Mouse (Mus musculus) layer of hippocampus, postnatal 25 days (tissue): ENCODE results near the gene Noc4l. TPM values are rescaled to one million over a fixed set of nuclear protein-coding genes. Genes with fewer than 3 reads are reported as not detected.

Source experiments
- DNase-seq, 2 experiments: peaks; one replicate each; pipeline ENCODE4 v3.0.0; 2022; ENCODE audit warnings: mixed read lengths in 2 of 2, low spot score in 1 of 2; ENCODE audit errors: extremely low spot score in 1 of 2
- total RNA-seq, 2 experiments: library from RNA; stranded (reverse); gene quantifications; 2 replicates each; pipeline ENCODE4 v1.2.3; 2021

Noc4l gene
- 10 to 100 TPM; 29.1 to 29.5 TPM for total RNA-seq

GRCm38 (mm10) chr5:110652719-110653648 lies at the start of gene Noc4l, which contains the start of gene Ddx51:
Gene Noc4l, minus strand, starts transcription at chr5:110653417.
Gene Ddx51, plus strand, starts transcription at chr5:110653451.
- DNase-seq: peak; percentile 95 to 98

- no peak for DNase-seq
Measured at GRCm38 (mm10) chr5:110698617-110699016, 45.4 kb upstream of the Noc4l start.

GRCm38 (mm10) chr5:110682041-110682440 lies 28.8 kb upstream of the Noc4l start:
- DNase-seq: no peak

- no peak for DNase-seq
Measured at GRCm38 (mm10) chr5:110665486-110666121, 12.4 kb upstream of the Noc4l start.

- no peak for DNase-seq
Measured at GRCm38 (mm10) chr5:110664750-110665269, 11.6 kb upstream of the Noc4l start.

- DNase-seq: no peak
Measured at GRCm38 (mm10) chr5:110664041-110664440, 10.8 kb upstream of the Noc4l start.

- DNase-seq: no peak
Measured at GRCm38 (mm10) chr5:110659682-110660081, 6.5 kb upstream of the Noc4l start.

- peak in 1 of 2 experiments; percentile 15 for DNase-seq
Measured at GRCm38 (mm10) chr5:110653686-110654085, 469 bp upstream of the Noc4l start.

- DNase-seq: no peak
Measured at GRCm38 (mm10) chr5:110646377-110646776, 6.8 kb downstream of the Noc4l start.

- peak; percentile 45 to 69 for DNase-seq
Measured at GRCm38 (mm10) chr5:110639459-110639858, 13.8 kb downstream of the Noc4l start.

- no peak for DNase-seq
Measured at GRCm38 (mm10) chr5:110638306-110639074, 14.7 kb downstream of the Noc4l start.

- DNase-seq: no peak
Measured at GRCm38 (mm10) chr5:110635951-110636707, 17.1 kb downstream of the Noc4l start.

GRCm38 (mm10) chr5:110629525-110630120 lies 23.6 kb downstream of the Noc4l start:
- no peak for DNase-seq

- DNase-seq: no peak
Measured at GRCm38 (mm10) chr5:110628156-110628555, 25.1 kb downstream of the Noc4l start.

GRCm38 (mm10) chr5:110627351-110627750 lies 25.9 kb downstream of the Noc4l start:
- DNase-seq: no peak

- no peak for DNase-seq
Measured at GRCm38 (mm10) chr5:110624319-110624718, 28.9 kb downstream of the Noc4l start.

- DNase-seq: no peak
Measured at GRCm38 (mm10) chr5:110619226-110619625, 34.0 kb downstream of the Noc4l start.

GRCm38 (mm10) chr5:110611435-110612158 lies 41.6 kb downstream of the Noc4l start:
- peak in 1 of 2 experiments; percentile 16 for DNase-seq

- DNase-seq: no peak
Measured at GRCm38 (mm10) chr5:110610484-110610883, 42.7 kb downstream of the Noc4l start.
